Mouse (Mus musculus) spleen, adult 2 months (tissue): Measurements from ENCODE around the gene Usp2.

ENCODE experiments used
- CTCF ChIP-seq: fragments of 200-500 bp; IDR thresholded peaks from 2 replicates; pipeline ENCODE4 v1.5.1; 2011; ENCODE audit warnings: mild to moderate bottlenecking, inconsistent platforms; ENCODE audit not compliant: insufficient read depth, insufficient read length, insufficient replicate concordance; ENCODE audit errors: extremely low read depth
- POLR2A ChIP-seq: fragments of 200-500 bp; IDR thresholded peaks from 2 replicates; pipeline ENCODE4 v1.6.1; 2011; ENCODE audit warnings: low read depth, low read length, inconsistent platforms

DNA sequence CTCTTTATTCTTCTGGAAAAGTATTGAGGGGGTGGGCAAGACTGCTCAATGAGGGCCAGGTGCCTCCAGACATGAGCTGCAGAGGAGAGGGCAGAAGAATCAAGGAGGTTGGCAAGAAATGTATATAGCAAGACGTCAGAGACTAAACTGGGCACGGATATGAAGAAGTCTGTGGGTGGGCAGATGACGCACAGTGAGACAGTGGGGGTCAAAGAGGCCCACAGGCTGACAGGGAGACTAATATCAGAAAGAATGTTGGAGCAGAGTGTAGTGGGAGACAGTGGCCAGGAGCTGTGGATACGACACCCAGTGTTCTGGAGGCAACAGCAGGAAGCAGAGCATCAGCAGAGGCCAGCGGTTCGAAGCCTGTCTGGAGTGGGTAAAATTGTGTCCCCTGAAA lies 8.2 kb upstream of the Usp2 start:
- no peak for TF ChIP-seq CTCF
- TF ChIP-seq POLR2A = no peak
